In genomic region chr4:133677266-133677665, GRCm38 (mm10) we compare ENCODE assay signal across 20 mouse cellular contexts. TPM values are rescaled to one million over a fixed set of nuclear protein-coding genes. Genes with fewer than 3 reads are reported as not detected.
DNase-seq lines count a peak whose midpoint lies in the region; ATAC-seq and TF ChIP-seq lines count a peak whose summit lies in the region.
"Had no signal": no experiment of that assay in that cellular context is flagged by ENCODE, and none has a peak within 500 bp of the region (broad histone marks: within the 10 kb centered on the region; RNA-seq: fewer than 3 reads in every experiment).

No protein-coding gene starts in this region.

- no peak overlapping the region for H3K9ac ChIP-seq in hindbrain, embryonic 13.5 days
- no peak overlapping the region for H3K9ac ChIP-seq in hindbrain, embryonic 11.5 days (ENCODE audit: low read depth, low read length)
- H3K9ac ChIP-seq in CH12.LX (ENCODE audit: insufficient read depth, low read depth), result no peak overlapping the region
- H3K9ac ChIP-seq: embryonic facial prominence, embryonic 15.5 days; hindbrain, embryonic 12.5 days; limb, embryonic 15.5 days; midbrain, embryonic 15.5 days had no signal

- no peak for TF ChIP-seq RAD21 in CH12.LX (IDR thresholded peaks at IDR 0.05; ENCODE audit: low read depth, low read length)

- peaks cover 42% of the 10 kb centered on the region for H3K4me1 ChIP-seq in hindbrain, embryonic 13.5 days (replicated peaks)
- peaks cover 3% of the 10 kb centered on the region for H3K4me1 ChIP-seq in hindbrain, embryonic 11.5 days (replicated peaks; ENCODE audit: control insufficient read depth, insufficient read depth, low read length)
- H3K4me1 ChIP-seq in CH12.LX (ENCODE audit: control insufficient read depth in 1 of 2, insufficient read depth in 2 of 2), result peaks cover 19 to 51% of the 10 kb centered on the region in 2 experiments
- peaks cover 22% of the 10 kb centered on the region for H3K4me1 ChIP-seq in lung, adult 2 months (ENCODE audit: control insufficient read depth, insufficient read depth, low read length)

- no peak for DNase-seq in hindbrain, embryonic 11.5 days (ENCODE audit: low spot score)
- peak; percentile 79 for DNase-seq in CD4-positive helper T cell, adult 2 months (ENCODE audit: low read depth, low spot score)
- DNase-seq in CH12.LX (ENCODE audit: extremely low read depth), result no peak
- DNase-seq in naive thymus-derived CD4-positive, alpha-beta T cell, adult 2 months (ENCODE audit: low read depth), result peak; percentile 59
- DNase-seq in left cerebral cortex, adult 9 months (ENCODE audit: low spot score in 2 of 2), result no peak
- DNase-seq in lung, adult 2 months, result no peak
- DNase-seq: adrenal gland, postnatal 36 days; B cell, adult 2 months; cerebellum, adult 18-20 months; cerebellum, postnatal 25 days; embryo, embryonic 11 days; lung, postnatal 14 days; thymus, postnatal 25 days had no signal

- in situ Hi-C loops in CH12.LX (cut with MboI; ENCODE audit: low pct_ligation_motif_present, low pct_unique_long_range_greater_than_20kb, low sequenced_read_pairs), result loop anchor here (10.0 kb wide), 1 partner anchor 78 kb away; the partner anchor contains the start of gene Arid1a

- no peak overlapping the region for H3K4me2 ChIP-seq in hindbrain, embryonic 13.5 days
- no peak overlapping the region for H3K4me2 ChIP-seq in hindbrain, embryonic 11.5 days (replicated peaks; ENCODE audit: low read depth, low read length)
- H3K4me2 ChIP-seq in CH12.LX (ENCODE audit: insufficient read depth, low read depth, poor library complexity, severe bottlenecking), result no peak overlapping the region
- H3K4me2 ChIP-seq: embryonic facial prominence, embryonic 15.5 days; hindbrain, embryonic 12.5 days; limb, embryonic 15.5 days; midbrain, embryonic 15.5 days had no signal

- TF ChIP-seq CTCF in CH12.LX (conservative IDR thresholded peaks at IDR 0.05 in 1 of 2, IDR thresholded peaks at IDR 0.05 in 1 of 2; ENCODE audit: low read depth in 2 of 2, low read length in 2 of 2), result no peak
- TF ChIP-seq CTCF in lung, adult 2 months (IDR thresholded peaks at IDR 0.05; ENCODE audit: insufficient read depth, low read length), result no peak

- ATAC-seq in hindbrain, embryonic 13.5 days (ENCODE audit: low FRiP score), result no peak
- ATAC-seq in hindbrain, embryonic 11.5 days (ENCODE audit: low FRiP score), result no peak
- ATAC-seq: intestine, embryonic 16.5 days; midbrain, embryonic 15.5 days had no signal

- dilution Hi-C loops in CH12.LX (cut with MboI; ENCODE audit: extremely low pct_ligation_motif_present, extremely low pct_unique_long_range_greater_than_20kb, low sequenced_read_pairs), result no loop called here

- no peaks in the 10 kb centered on the region for H3K79me2 ChIP-seq in CH12.LX (replicated peaks; ENCODE audit: control insufficient read depth, extremely low read depth, insufficient read depth, poor library complexity, severe bottlenecking)

- 77% methylated on average over 7 of the region's 7 CpGs for WGBS in hindbrain, embryonic 13.5 days
- WGBS in hindbrain, embryonic 11.5 days, result 80% methylated on average over 7 of the region's 7 CpGs
- 80% methylated on average over 7 of the region's 7 CpGs for WGBS in lung, adult 2 months

- no peaks in the 10 kb centered on the region for H3K9me3 ChIP-seq in hindbrain, embryonic 13.5 days
- no peaks in the 10 kb centered on the region for H3K9me3 ChIP-seq in hindbrain, embryonic 11.5 days (ENCODE audit: control insufficient read depth, low read length)
- H3K9me3 ChIP-seq in CH12.LX (replicated peaks; ENCODE audit: low read length), result no peaks in the 10 kb centered on the region
- H3K9me3 ChIP-seq: embryonic facial prominence, embryonic 15.5 days; hindbrain, embryonic 12.5 days; limb, embryonic 15.5 days; midbrain, embryonic 15.5 days had no signal

- H3K4me3 ChIP-seq in hindbrain, embryonic 13.5 days, result no peak overlapping the region
- no peak overlapping the region for H3K4me3 ChIP-seq in hindbrain, embryonic 11.5 days (ENCODE audit: low read depth, low read length)
- H3K4me3 ChIP-seq in CH12.LX (replicated peaks in 1 of 3; ENCODE audit: low read depth in 2 of 3, low read length in 2 of 3, poor library complexity in 1 of 3), result no peak overlapping the region
- no peak overlapping the region for H3K4me3 ChIP-seq in lung, adult 2 months (replicated peaks; ENCODE audit: extremely low read depth, low read depth, low read length)
- H3K4me3 ChIP-seq: embryonic facial prominence, embryonic 15.5 days; hindbrain, embryonic 12.5 days; limb, embryonic 15.5 days; midbrain, embryonic 15.5 days; myocyte had no signal

- peaks cover 35% of the 10 kb centered on the region for H3K36me3 ChIP-seq in hindbrain, embryonic 13.5 days
- peaks cover 9% of the 10 kb centered on the region for H3K36me3 ChIP-seq in hindbrain, embryonic 11.5 days (ENCODE audit: control insufficient read depth, insufficient read depth, low read length)
- peaks cover 24 to 37% of the 10 kb centered on the region in 2 experiments for H3K36me3 ChIP-seq in CH12.LX (replicated peaks in 1 of 2; ENCODE audit: control insufficient read depth in 1 of 2, insufficient read depth in 1 of 2, low read length in 1 of 2)

- no peak for TF ChIP-seq POLR2A in CH12.LX (IDR thresholded peaks at IDR 0.05; ENCODE audit: low read depth, low read length)
- no peak for TF ChIP-seq POLR2A in lung, adult 2 months (IDR thresholded peaks at IDR 0.05; ENCODE audit: borderline replicate concordance, extremely low read depth, low read depth, low read length)

- H3K27me3 ChIP-seq in hindbrain, embryonic 13.5 days, result no peaks in the 10 kb centered on the region
- H3K27me3 ChIP-seq in hindbrain, embryonic 11.5 days (ENCODE audit: control insufficient read depth, insufficient read depth, low read length), result no peaks in the 10 kb centered on the region
- H3K27me3 ChIP-seq in CH12.LX (replicated peaks), result no peaks in the 10 kb centered on the region
- H3K27me3 ChIP-seq: embryonic facial prominence, embryonic 15.5 days; hindbrain, embryonic 12.5 days; limb, embryonic 15.5 days; midbrain, embryonic 15.5 days had no signal

- peak overlapping the region; percentile 64; the same call in 1 of the 2 replicates for H3K27ac ChIP-seq in hindbrain, embryonic 13.5 days
- H3K27ac ChIP-seq in hindbrain, embryonic 11.5 days (ENCODE audit: low read depth, low read length), result no peak overlapping the region
- no peak overlapping the region for H3K27ac ChIP-seq in CH12.LX (ENCODE audit: insufficient read depth, low read depth)

- TF ChIP-seq EP300 in CH12.LX (IDR thresholded peaks at IDR 0.05; ENCODE audit: low read length), result no peak

TF ChIP-seq in CH12.LX, 34 proteins besides CTCF, POLR2A, EP300 and RAD21:
- TF ChIP-seq POLR2AphosphoS2 (IDR thresholded peaks at IDR 0.05; ENCODE audit: low read depth, low read length) (0 out of 2 replicates have a peak, but pooled peaks have one; percentile 37), BHLHE40 (IDR thresholded peaks at IDR 0.05; ENCODE audit: low read depth, low read length) (no peak)

RNA-seq across cellular contexts. Expression of gene Pigv, which starts 4.8 kb away (rescaled TPM):
- polyA plus RNA-seq in hindbrain, embryonic 13.5 days (2015; fragmentation: Nextera tagmentation; extraction: Ambion mirVana), result 13.4 and 14.1 TPM in 2 replicates
- polyA plus RNA-seq in hindbrain, embryonic 11.5 days (2014; fragmentation: Nextera tagmentation; extraction: Ambion mirVana), result 10.0 and 10.7 TPM in 2 replicates
- 3.7 and 4.3 TPM in 2 replicates for total RNA-seq in CH12.LX (2012; rRNA removed)
- total RNA-seq in CH12.LX (2014; rRNA removed), result 3.6 and 5.0 TPM in 2 replicates
- 2.9 and 4.0 TPM in 2 replicates for polyA plus RNA-seq in CH12.LX (2012; ENCODE audit: insufficient read length, low read depth)
- 13.6 and 15.9 TPM in 2 replicates for polyA plus RNA-seq in lung, adult 2 months (2012; rRNA removed)

RNA-seq across cellular contexts. Expression of gene Zdhhc18, which starts 27.3 kb away (rescaled TPM):
- polyA plus RNA-seq in hindbrain, embryonic 13.5 days (2015; fragmentation: Nextera tagmentation; extraction: Ambion mirVana), result 3.4 and 4.4 TPM in 2 replicates
- 2.0 and 2.8 TPM in 2 replicates for polyA plus RNA-seq in hindbrain, embryonic 11.5 days (2014; fragmentation: Nextera tagmentation; extraction: Ambion mirVana)
- 20.1 and 24.3 TPM in 2 replicates for total RNA-seq in CH12.LX (2012; rRNA removed)
- total RNA-seq in CH12.LX (2014; rRNA removed), result 13.7 and 15.9 TPM in 2 replicates
- polyA plus RNA-seq in CH12.LX (2012; ENCODE audit: insufficient read length, low read depth), result 31.0 and 31.8 TPM in 2 replicates
- 79.1 and 85.6 TPM in 2 replicates for polyA plus RNA-seq in lung, adult 2 months (2012; rRNA removed)

Comparison
In these comparisons a context has a peak if more than half of its experiments do, and no peak if none do; other contexts are left out.
1. DNase-seq: peak in CD4-positive helper T cell, adult 2 months (single experiment) and naive thymus-derived CD4-positive, alpha-beta T cell, adult 2 months (single experiment); none in hindbrain, embryonic 11.5 days (single experiment), CH12.LX (single experiment), left cerebral cortex, adult 9 months (0 of 2) and lung, adult 2 months (single experiment).